Mouse (Mus musculus) C2C12 (cell line): ENCODE data around the gene Trex2. TPM values are rescaled to one million over a fixed set of nuclear protein-coding genes. Genes with fewer than 3 reads are reported as not detected.

Source experiments
- H3K27me3 ChIP-seq: one replicate; pipeline ENCODE4 v1.6.1; 2011; ENCODE audit not compliant: control insufficient read depth, insufficient read depth, insufficient read length
- H3K36me3 ChIP-seq: one replicate; pipeline ENCODE4 v1.6.1; 2011; ENCODE audit not compliant: control insufficient read depth, insufficient read depth
- H3K4me3 ChIP-seq: one replicate; pipeline ENCODE4 v1.5.1; 2011; ENCODE audit warnings: mild to moderate bottlenecking, control low read depth; ENCODE audit not compliant: poor library complexity, insufficient read depth, severe bottlenecking
- H3K79me2 ChIP-seq: one replicate; pipeline ENCODE4 v1.6.1; 2011; ENCODE audit not compliant: control insufficient read depth, insufficient read depth
- H3K79me3 ChIP-seq: one replicate; pipeline ENCODE4 v1.6.1; 2011; ENCODE audit warnings: low read depth, control low read depth
- H3ac ChIP-seq: one replicate; pipeline ENCODE3; 2011; ENCODE audit warnings: low read depth; ENCODE audit not compliant: control insufficient read depth, insufficient read length
- CEBPB ChIP-seq: IDR thresholded peaks from one replicate; pipeline ENCODE4 v1.6.1; 2011; ENCODE audit warnings: low read depth, mild to moderate bottlenecking, control low read depth, moderate library complexity
- CTCF ChIP-seq: IDR thresholded peaks from one replicate; pipeline ENCODE4 v1.5.1; 2011; ENCODE audit not compliant: control insufficient read depth, insufficient read depth, insufficient read length
- FOSL1 ChIP-seq: IDR thresholded peaks from one replicate; pipeline ENCODE4 v1.8.0; 2011; ENCODE audit warnings: mild to moderate bottlenecking, low read length; ENCODE audit not compliant: poor library complexity, insufficient read depth, severe bottlenecking
- MAX ChIP-seq: IDR thresholded peaks from one replicate; pipeline ENCODE4 v1.6.1; 2011; ENCODE audit warnings: mild to moderate bottlenecking, control low read depth
- MYOD1 ChIP-seq: IDR thresholded peaks from one replicate; pipeline ENCODE4 v1.6.1; 2011; ENCODE audit warnings: low read depth; ENCODE audit not compliant: control insufficient read depth, insufficient read length
- MYOG ChIP-seq: IDR thresholded peaks from one replicate; pipeline ENCODE4 v1.6.1; 2011; ENCODE audit not compliant: control insufficient read depth, insufficient read length; ENCODE audit errors: extremely low read depth
- USF1 ChIP-seq: IDR thresholded peaks from one replicate; pipeline ENCODE4 v1.6.1; 2011; ENCODE audit warnings: low read depth, mild to moderate bottlenecking, control low read depth, moderate library complexity
- long read RNA-seq, 2 experiments: library from polyadenylated mRNA; unstranded; transcript quantifications; one replicate each; pipeline ENCODE4 v2.0.0; 2019 to 2020
- polyA plus RNA-seq: library from polyadenylated mRNA; unstranded; fragments of >200 nt; fragmentation: generic; extraction: Trizol; gene quantifications from one replicate; pipeline ENCODE4 v1.2.1, GENCODE M21; 2012; ENCODE audit warnings: missing spikeins

Trex2 gene
- polyA plus RNA-seq = not detected
- long read RNA-seq, experiment 1 = 0 reads
- long read RNA-seq, experiment 2 = 0 reads

DNA sequence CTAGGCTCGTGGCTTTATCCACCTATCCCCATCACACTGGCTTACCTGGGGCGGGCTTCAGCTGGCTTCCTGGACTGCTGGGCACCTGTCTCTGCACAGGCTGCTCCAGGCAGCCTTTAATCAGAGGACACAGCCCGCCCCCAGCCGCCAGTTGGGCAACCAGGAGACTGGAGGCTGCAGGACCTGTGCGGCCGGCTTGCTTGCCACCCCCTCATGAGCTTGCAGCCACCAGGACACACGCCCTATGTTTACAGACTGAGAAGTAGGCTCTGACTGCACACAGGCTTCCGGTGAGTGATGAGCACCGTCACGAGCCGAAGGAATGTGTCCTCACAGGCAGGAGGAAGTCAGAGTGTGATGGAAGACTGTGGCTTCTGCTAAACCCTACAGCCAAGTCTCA, at the start of gene Trex2:
TSS of gene Trex2 (minus strand) at position 93 of the 400 bp plus-strand sequence.
- peaks cover 5% of the 10 kb centered on the region for H3K36me3 ChIP-seq
- no peak for TF ChIP-seq USF1
- no peak for TF ChIP-seq MAX
- TF ChIP-seq MYOD1 = no peak
- no peak for TF ChIP-seq CEBPB
- no peak for TF ChIP-seq FOSL1
- no peaks in the 10 kb centered on the region for H3K79me2 ChIP-seq
- H3K4me3 ChIP-seq = no peak within 1 kb of the TSS
- no peak within 1 kb of the TSS for H3ac ChIP-seq
- H3K79me3 ChIP-seq = no peaks in the 10 kb centered on the region
- H3K27me3 ChIP-seq = no peaks in the 10 kb centered on the region

DNA sequence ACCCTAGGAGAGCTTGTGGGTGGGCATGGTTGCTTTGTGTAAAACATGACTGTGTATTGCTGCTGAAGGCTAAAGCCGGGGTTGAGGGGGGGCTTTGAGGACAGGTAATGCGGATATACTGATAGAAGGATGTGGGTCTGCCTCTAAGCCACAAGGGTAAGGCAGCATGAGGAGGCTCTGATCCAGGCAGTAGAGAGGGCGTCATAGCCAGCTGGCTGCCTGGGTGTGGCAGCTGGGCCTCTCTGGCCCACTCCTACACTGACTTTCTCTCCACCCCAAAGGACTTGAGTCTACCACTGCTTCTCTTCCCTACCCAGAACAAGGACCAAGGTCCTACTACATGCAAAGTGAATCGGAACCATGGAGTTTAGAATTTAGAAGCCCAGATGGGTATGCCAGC, 49.7 kb upstream of the Trex2 start:
- TF ChIP-seq CEBPB (no peak), MAX (no peak), USF1 (no peak), MYOG (no peak), CTCF (no peak), FOSL1 (no peak), MYOD1 (no peak)
- Histone ChIP-seq H3K4me3 (peak overlapping the region; percentile 41), H3K79me3 (peaks cover 34% of the 10 kb centered on the region), H3ac (peak overlapping the region; percentile 14), H3K79me2 (peaks cover 61% of the 10 kb centered on the region), H3K36me3 (peaks cover 12% of the 10 kb centered on the region), H3K27me3 (no peaks in the 10 kb centered on the region)

DNA sequence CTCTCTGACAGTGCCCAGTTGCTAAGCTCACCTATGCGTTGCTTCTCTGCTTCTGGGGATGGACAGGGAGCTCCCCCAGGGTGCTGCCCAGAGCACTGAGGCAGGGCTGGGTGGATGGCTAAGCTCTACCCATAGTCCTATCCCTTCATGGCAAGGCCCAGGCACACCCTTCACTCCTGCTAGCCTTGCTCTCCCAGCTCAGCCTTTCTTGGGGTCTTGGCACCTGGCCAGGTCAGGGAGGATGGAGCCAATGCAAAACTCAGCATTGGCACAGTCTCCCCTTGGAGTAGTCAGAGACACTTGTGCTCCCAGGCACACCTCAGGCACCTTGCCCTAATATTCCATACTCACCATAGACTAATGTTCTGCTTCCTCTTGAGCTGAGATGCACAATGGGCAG, 48.9 kb upstream of the Trex2 start:
- Histone ChIP-seq H3K27me3 (no peaks in the 10 kb centered on the region), H3K79me3 (peaks cover 34% of the 10 kb centered on the region), H3K36me3 (peaks cover 12% of the 10 kb centered on the region), H3ac (peak overlapping the region; percentile 65), H3K79me2 (peaks cover 61% of the 10 kb centered on the region), H3K4me3 (peak overlapping the region; percentile 41)
- TF ChIP-seq MYOD1 (no peak), CTCF (no peak), MYOG (no peak), CEBPB (no peak), USF1 (no peak), FOSL1 (no peak), MAX (no peak)

DNA sequence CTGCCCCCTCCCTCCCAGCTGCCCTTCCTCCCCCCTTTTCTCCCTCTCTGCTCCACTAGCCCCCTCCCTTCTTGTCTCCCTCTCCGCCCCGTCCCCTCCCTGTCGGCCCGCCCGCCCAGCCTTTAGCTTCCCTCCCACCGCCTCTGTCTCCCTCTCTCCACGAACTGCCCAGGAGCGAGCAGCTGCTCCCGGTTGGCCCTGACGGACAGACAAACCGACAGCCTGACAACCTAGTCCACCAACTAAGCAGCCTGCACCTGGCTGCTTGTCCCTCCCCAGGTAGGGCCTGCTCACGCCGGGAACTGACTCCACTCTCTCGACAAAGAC, 48.3 kb upstream of the Trex2 start, which contains the start of gene Bgn:
TSS of gene Bgn (plus strand) at position 119 of the 327 bp plus-strand sequence.
- peaks cover 56% of the 10 kb centered on the region for H3K79me2 ChIP-seq
- TF ChIP-seq USF1 (no peak), MAX (no peak), MYOD1 (no peak), FOSL1 (no peak), CTCF (no peak), CEBPB (no peak), MYOG (no peak)
- H3K27me3 ChIP-seq = no peaks in the 10 kb centered on the region
- H3K36me3 ChIP-seq = peaks cover 12% of the 10 kb centered on the region
- H3K79me3 ChIP-seq = peaks cover 34% of the 10 kb centered on the region
- H3ac ChIP-seq = peak within 1 kb of the TSS; percentile 65
- H3K4me3 ChIP-seq = peak within 1 kb of the TSS; percentile 41

DNA sequence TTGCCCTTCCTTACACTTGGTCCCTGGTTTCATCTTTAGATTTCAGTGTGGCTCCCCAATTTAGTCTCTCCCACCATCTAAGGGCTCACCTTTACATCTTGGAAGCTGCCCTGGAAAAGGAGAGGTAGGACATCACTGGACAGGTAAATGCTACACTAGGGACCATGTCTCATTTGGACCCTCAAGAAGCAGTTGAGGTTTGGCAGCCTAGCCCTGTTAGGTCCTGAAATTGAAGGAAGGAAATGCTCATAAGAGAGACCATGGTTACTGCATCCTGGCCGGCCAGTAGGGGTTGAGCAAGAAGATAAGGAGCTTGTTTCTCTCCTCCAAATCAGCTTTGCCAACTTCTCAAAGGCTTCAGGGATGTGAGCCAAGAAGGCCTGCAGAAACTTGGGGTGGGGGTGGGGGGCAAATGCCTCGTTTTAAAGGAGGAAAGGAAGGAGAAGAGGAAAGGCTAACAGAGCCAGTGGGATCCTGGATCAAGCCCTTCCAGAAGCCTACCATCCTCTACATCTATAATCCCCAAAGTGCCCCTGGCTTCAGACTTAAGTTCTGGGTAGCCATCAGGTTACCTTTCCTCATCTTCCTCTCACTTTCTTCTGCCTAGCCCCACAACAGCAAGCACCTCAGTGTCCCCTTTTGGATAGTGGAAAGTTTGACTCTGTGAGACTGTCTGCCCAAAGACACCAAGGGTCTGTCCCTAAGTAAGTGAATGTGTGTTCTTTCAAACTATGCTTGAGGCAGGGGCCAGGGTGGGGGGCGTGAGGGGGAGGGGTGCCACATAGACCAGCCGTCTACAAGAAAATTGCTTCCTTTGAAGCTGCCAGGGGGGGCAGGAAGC, 47.7 kb upstream of the Trex2 start:
- H3K27me3 ChIP-seq = no peaks in the 10 kb centered on the region
- H3K4me3 ChIP-seq = peak overlapping the region; percentile 41
- TF ChIP-seq MAX = no peak
- TF ChIP-seq FOSL1 = no peak
- TF ChIP-seq CEBPB = no peak
- TF ChIP-seq MYOD1 = no peak
- no peak for TF ChIP-seq CTCF
- TF ChIP-seq MYOG = no peak

More for the DNA sequence above, 47.7 kb upstream of the Trex2 start:
- peaks cover 50% of the 10 kb centered on the region for H3K79me2 ChIP-seq
- H3K36me3 ChIP-seq = peaks cover 12% of the 10 kb centered on the region
- peaks cover 34% of the 10 kb centered on the region for H3K79me3 ChIP-seq
- H3ac ChIP-seq = no peak overlapping the region
